In the genomic region with DNA sequence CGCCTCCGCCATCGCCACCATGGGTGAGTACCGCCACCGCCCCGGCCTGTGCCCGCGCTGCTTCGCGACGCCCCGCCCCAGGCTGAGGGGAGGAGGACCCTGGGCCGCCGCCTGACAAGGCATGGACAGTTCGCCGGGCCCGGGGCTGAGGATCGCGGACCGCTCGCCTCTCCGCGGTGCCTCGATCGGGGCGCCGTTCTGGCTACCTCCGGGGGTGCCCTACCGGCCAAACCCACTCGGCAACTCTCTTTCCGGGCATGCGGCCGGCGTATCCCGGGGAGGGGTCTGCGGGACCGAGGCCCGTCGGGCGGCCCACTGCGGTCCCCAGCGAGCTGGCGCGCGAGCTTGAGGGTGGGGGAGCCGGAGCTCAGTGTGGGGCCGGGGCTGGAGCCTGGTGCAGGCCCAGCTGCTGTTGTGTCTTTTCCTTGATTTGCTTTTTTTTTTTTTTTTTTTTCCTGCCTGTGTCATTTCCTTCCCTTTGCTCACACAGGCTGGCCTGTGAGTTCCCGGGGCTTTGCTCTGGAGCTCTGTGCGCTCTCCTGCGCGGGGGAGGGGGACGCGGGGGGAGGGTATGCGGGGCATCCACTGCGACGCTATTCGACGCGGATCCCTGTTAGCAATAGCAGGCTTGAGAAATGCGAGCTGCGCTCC, we compare ENCODE assay signal across 8 mouse cellular contexts. TPM values are rescaled to one million over a fixed set of nuclear protein-coding genes. Genes with fewer than 3 reads are reported as not detected.
DNase-seq lines count a peak whose midpoint lies in the region; ATAC-seq and TF ChIP-seq lines count a peak whose summit lies in the region.

No protein-coding gene starts in this region.

- peaks cover 15% of the 10 kb centered on the region for H3K4me1 ChIP-seq in brown adipose tissue, adult 24 weeks (ENCODE audit: control insufficient read depth, insufficient read depth, insufficient read length, low read length)
- H3K4me1 ChIP-seq in forebrain, embryonic 12.5 days = peaks cover 17% of the 10 kb centered on the region
- peaks cover 13% of the 10 kb centered on the region for H3K4me1 ChIP-seq in heart, embryonic 16.5 days (ENCODE audit: control insufficient read depth, insufficient read depth, low read length)
- H3K4me1 ChIP-seq in liver, embryonic 16.5 days (ENCODE audit: control insufficient read depth, low read depth, low read length) = peaks cover 7% of the 10 kb centered on the region
- H3K4me1 ChIP-seq in neural tube, embryonic 13.5 days (replicated peaks) = peaks cover 28% of the 10 kb centered on the region
- H3K4me1 ChIP-seq in stomach, postnatal 0 days (replicated peaks; ENCODE audit: control insufficient read depth, insufficient read depth) = peaks cover 3% of the 10 kb centered on the region; the same call in 1 of the 2 replicates

- TF ChIP-seq CTCF in stomach, postnatal 0 days (IDR thresholded peaks at IDR 0.05; ENCODE audit: low read depth) = no peak

- no peaks in the 10 kb centered on the region for H3K9me3 ChIP-seq in forebrain, embryonic 12.5 days
- H3K9me3 ChIP-seq in heart, embryonic 16.5 days (replicated peaks; ENCODE audit: control insufficient read depth, low read length) = no peaks in the 10 kb centered on the region
- H3K9me3 ChIP-seq in liver, embryonic 16.5 days (replicated peaks; ENCODE audit: control insufficient read depth, low read length) = no peaks in the 10 kb centered on the region
- no peaks in the 10 kb centered on the region for H3K9me3 ChIP-seq in neural tube, embryonic 13.5 days
- H3K9me3 ChIP-seq in stomach, postnatal 0 days (ENCODE audit: control insufficient read depth, low read length) = no peaks in the 10 kb centered on the region

- H3K4me3 ChIP-seq in brown adipose tissue, adult 24 weeks (ENCODE audit: insufficient read depth, low read depth, low read length) = peak overlapping the region; percentile 96
- peak overlapping the region; percentile 94 for H3K4me3 ChIP-seq in forebrain, embryonic 12.5 days (replicated peaks)
- H3K4me3 ChIP-seq in heart, embryonic 16.5 days (ENCODE audit: low read length) = peak overlapping the region; percentile 77
- H3K4me3 ChIP-seq in liver, embryonic 16.5 days (ENCODE audit: low read depth, low read length) = peak overlapping the region; percentile 87
- H3K4me3 ChIP-seq in neural tube, embryonic 13.5 days = peak overlapping the region; percentile 99
- H3K4me3 ChIP-seq in stomach, postnatal 0 days (ENCODE audit: low read depth, low read length) = peak overlapping the region; percentile 99

- peak overlapping the region; percentile 88 for H3K27ac ChIP-seq in brown adipose tissue, adult 24 weeks (replicated peaks; ENCODE audit: low read depth, low read length)
- H3K27ac ChIP-seq in forebrain, embryonic 12.5 days = peak overlapping the region; percentile 99
- peak overlapping the region; percentile 98 for H3K27ac ChIP-seq in heart, embryonic 16.5 days (ENCODE audit: low read length)
- H3K27ac ChIP-seq in liver, embryonic 16.5 days (ENCODE audit: low read length) = peak overlapping the region; percentile 92
- peak overlapping the region; percentile 97 for H3K27ac ChIP-seq in neural tube, embryonic 13.5 days (replicated peaks)
- H3K27ac ChIP-seq in stomach, postnatal 0 days (replicated peaks) = peak overlapping the region; percentile 100

- under 1% methylated on average over 49 of the region's 61 CpGs for WGBS in forebrain, embryonic 12.5 days
- 0% methylated on average over 53 of the region's 61 CpGs for WGBS in heart, embryonic 16.5 days
- under 1% methylated on average over 58 of the region's 61 CpGs for WGBS in liver, embryonic 16.5 days (ENCODE audit: insufficient replicate concordance)
- WGBS in neural tube, embryonic 13.5 days = under 1% methylated on average over 48 of the region's 61 CpGs
- under 1% methylated on average over 54 of the region's 61 CpGs for WGBS in stomach, postnatal 0 days

- no peaks in the 10 kb centered on the region for H3K36me3 ChIP-seq in forebrain, embryonic 12.5 days (replicated peaks)
- no peaks in the 10 kb centered on the region for H3K36me3 ChIP-seq in heart, embryonic 16.5 days (ENCODE audit: control insufficient read depth, insufficient read depth)
- no peaks in the 10 kb centered on the region for H3K36me3 ChIP-seq in liver, embryonic 16.5 days (ENCODE audit: control insufficient read depth, insufficient read depth)
- H3K36me3 ChIP-seq in neural tube, embryonic 13.5 days = no peaks in the 10 kb centered on the region
- no peaks in the 10 kb centered on the region for H3K36me3 ChIP-seq in stomach, postnatal 0 days (ENCODE audit: control insufficient read depth, insufficient read depth, low read length)

- peak; percentile 64 to 65 for DNase-seq in CD8-positive naive resting alpha-beta T cell, adult 2 months (ENCODE audit: low read depth in 2 of 2, low spot score in 2 of 2)
- peak; percentile 82 to 92 for DNase-seq in kidney, postnatal 4 days
- DNase-seq in stomach, postnatal 0 days (ENCODE audit: low spot score) = peak; percentile 86

- peak; percentile 73 for ATAC-seq in forebrain, embryonic 12.5 days (ENCODE audit: low FRiP score)
- ATAC-seq in heart, embryonic 16.5 days (replicated peaks; ENCODE audit: extremely low read depth, insufficient read depth, low FRiP score) = peak; percentile 74
- ATAC-seq in liver, embryonic 16.5 days (ENCODE audit: low read depth) = peak; percentile 52
- ATAC-seq in neural tube, embryonic 13.5 days (ENCODE audit: low read depth) = peak; percentile 79
- ATAC-seq in stomach, postnatal 0 days (ENCODE audit: low FRiP score, low TSS enrichment) = peak; percentile 54

- peak overlapping the region; percentile 90 for H3K9ac ChIP-seq in forebrain, embryonic 12.5 days
- H3K9ac ChIP-seq in heart, embryonic 16.5 days (ENCODE audit: low read length) = peak overlapping the region; percentile 89
- peak overlapping the region; percentile 80 for H3K9ac ChIP-seq in liver, embryonic 16.5 days (ENCODE audit: low read depth, low read length)
- H3K9ac ChIP-seq in neural tube, embryonic 13.5 days = peak overlapping the region; percentile 94
- H3K9ac ChIP-seq in stomach, postnatal 0 days (ENCODE audit: low read length) = peak overlapping the region; percentile 92

- TF ChIP-seq EP300 in stomach, postnatal 0 days (optimal IDR thresholded peaks at IDR 0.05) = no peak

- H3K4me2 ChIP-seq in forebrain, embryonic 12.5 days = peak overlapping the region; percentile 60
- H3K4me2 ChIP-seq in heart, embryonic 16.5 days (ENCODE audit: low read depth, low read length) = peak overlapping the region; percentile 71
- H3K4me2 ChIP-seq in liver, embryonic 16.5 days (ENCODE audit: low read depth, low read length) = peak overlapping the region; percentile 92
- H3K4me2 ChIP-seq in neural tube, embryonic 13.5 days = peak overlapping the region; percentile 66
- H3K4me2 ChIP-seq in stomach, postnatal 0 days (replicated peaks; ENCODE audit: low read depth) = peak overlapping the region; percentile 62

- no peaks in the 10 kb centered on the region for H3K27me3 ChIP-seq in forebrain, embryonic 12.5 days
- no peaks in the 10 kb centered on the region for H3K27me3 ChIP-seq in heart, embryonic 16.5 days (ENCODE audit: control insufficient read depth, insufficient read depth, low read length)
- peaks cover 13% of the 10 kb centered on the region for H3K27me3 ChIP-seq in liver, embryonic 16.5 days (ENCODE audit: control insufficient read depth, insufficient read depth, low read depth, low read length)
- no peaks in the 10 kb centered on the region for H3K27me3 ChIP-seq in neural tube, embryonic 13.5 days
- H3K27me3 ChIP-seq in stomach, postnatal 0 days (ENCODE audit: control insufficient read depth, insufficient read depth, low read length) = no peaks in the 10 kb centered on the region

RNA-seq across cellular contexts. Expression of a gene that starts 0.6 kb away (rescaled TPM):
- 8.8 and 10.1 TPM in 2 replicates for polyA plus RNA-seq in brown adipose tissue, adult 24 weeks (2012; ENCODE audit: insufficient read depth, insufficient read length, missing spikeins)
- polyA plus RNA-seq in forebrain, embryonic 12.5 days (2016; fragmentation: Nextera tagmentation; extraction: Ambion mirVana) = 21.6 and 22.6 TPM in 2 replicates
- 17.6 and 21.7 TPM in 2 replicates for polyA plus RNA-seq in heart, embryonic 16.5 days (2015; fragmentation: Nextera tagmentation; extraction: Ambion mirVana)
- 2.4 and 3.6 TPM in 2 replicates for polyA plus RNA-seq in liver, embryonic 16.5 days (2015; fragmentation: Nextera tagmentation; extraction: Ambion mirVana)
- polyA plus RNA-seq in neural tube, embryonic 13.5 days (2015; fragmentation: Nextera tagmentation; extraction: Ambion mirVana) = 15.9 and 18.0 TPM in 2 replicates
- polyA plus RNA-seq in stomach, postnatal 0 days (2015; fragmentation: Nextera tagmentation; extraction: Ambion mirVana) = 8.7 and 10.2 TPM in 2 replicates

RNA-seq across cellular contexts. Expression of a gene that starts 19.2 kb away (rescaled TPM):
- polyA plus RNA-seq in brown adipose tissue, adult 24 weeks (2012; ENCODE audit: insufficient read depth, insufficient read length, missing spikeins) = 48.4 and 53.8 TPM in 2 replicates
- polyA plus RNA-seq in forebrain, embryonic 12.5 days (2016; fragmentation: Nextera tagmentation; extraction: Ambion mirVana) = 9.6 and 9.8 TPM in 2 replicates
- polyA plus RNA-seq in heart, embryonic 16.5 days (2015; fragmentation: Nextera tagmentation; extraction: Ambion mirVana) = 13.0 and 15.6 TPM in 2 replicates
- 5.6 and 6.4 TPM in 2 replicates for polyA plus RNA-seq in liver, embryonic 16.5 days (2015; fragmentation: Nextera tagmentation; extraction: Ambion mirVana)
- polyA plus RNA-seq in neural tube, embryonic 13.5 days (2015; fragmentation: Nextera tagmentation; extraction: Ambion mirVana) = 7.5 and 8.9 TPM in 2 replicates
- 7.6 and 8.1 TPM in 2 replicates for polyA plus RNA-seq in stomach, postnatal 0 days (2015; fragmentation: Nextera tagmentation; extraction: Ambion mirVana)

RNA-seq across cellular contexts. Expression of a gene that starts 48.4 kb away (rescaled TPM):
- polyA plus RNA-seq in brown adipose tissue, adult 24 weeks (2012; ENCODE audit: insufficient read depth, insufficient read length, missing spikeins) = 8.4 and 10.1 TPM in 2 replicates
- 118 and 129 TPM in 2 replicates for polyA plus RNA-seq in forebrain, embryonic 12.5 days (2016; fragmentation: Nextera tagmentation; extraction: Ambion mirVana)
- 44.6 and 47.2 TPM in 2 replicates for polyA plus RNA-seq in heart, embryonic 16.5 days (2015; fragmentation: Nextera tagmentation; extraction: Ambion mirVana)
- 25.1 and 27.5 TPM in 2 replicates for polyA plus RNA-seq in liver, embryonic 16.5 days (2015; fragmentation: Nextera tagmentation; extraction: Ambion mirVana)
- polyA plus RNA-seq in neural tube, embryonic 13.5 days (2015; fragmentation: Nextera tagmentation; extraction: Ambion mirVana) = 110 and 116 TPM in 2 replicates
- 25.9 and 28.1 TPM in 2 replicates for polyA plus RNA-seq in stomach, postnatal 0 days (2015; fragmentation: Nextera tagmentation; extraction: Ambion mirVana)

Comparison
In these comparisons a context has a peak if more than half of its experiments do, and no peak if none do; other contexts are left out.
1. Peak in every context shown above with its lines: DNase-seq, ATAC-seq, H3K4me3 ChIP-seq and H3K27ac ChIP-seq.